Mouse (Mus musculus) ES-Bruce4 (cell line): ENCODE measurements at regions not wholly inside any gene's neighbourhood (a gene's known extent, or its start where the extent isn't known, plus 50 kb on each side); places are given as distances from the start of the nearest gene placed in this dataset.
"Not testable (repeated sequence)": the region's sequence is repeated elsewhere in the genome, so short reads cannot be mapped to it uniquely, and the experiment has no call there.

Experiments
- CTCF ChIP-seq: IDR thresholded peaks from one replicate; pipeline ENCODE4 v1.8.1; 2011; ENCODE audit warnings: low read depth, low read length
- POLR2A ChIP-seq: IDR thresholded peaks from one replicate; pipeline ENCODE4 v1.8.1; 2011; ENCODE audit warnings: low read length; ENCODE audit not compliant: insufficient read depth

DNA sequence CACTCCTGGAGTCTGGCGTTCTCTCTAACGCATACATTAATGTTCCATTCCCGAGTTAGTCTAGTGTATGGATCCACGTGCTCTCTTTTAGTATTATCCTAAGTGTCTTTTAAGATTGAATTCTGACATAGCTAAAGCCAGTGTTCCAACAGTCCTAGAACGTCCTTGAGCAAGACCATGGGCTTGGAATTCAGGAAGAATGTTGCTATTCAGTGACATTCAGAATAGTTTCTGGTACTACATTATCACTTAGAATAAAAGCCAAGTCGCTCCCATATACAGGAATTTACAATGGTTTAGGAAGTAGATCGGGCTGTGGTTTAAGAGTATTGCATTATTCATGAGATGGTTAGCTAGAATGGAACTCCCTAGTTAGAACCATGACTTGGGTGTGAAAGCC is 277.6 kb upstream of the Klf6 start:
- not testable (repeated sequence) for TF ChIP-seq CTCF, POLR2A
